Mouse (Mus musculus) bone marrow macrophage, adult 2 months (primary cell): ENCODE measurements around the gene Stk32b.

Experiments
- CTCF ChIP-seq: IDR thresholded peaks from 2 replicates; pipeline ENCODE4 v1.5.1; 2012; ENCODE audit warnings: low read depth, mild to moderate bottlenecking, low read length, moderate library complexity
- POLR2A ChIP-seq: IDR thresholded peaks from 2 replicates; pipeline ENCODE4 v1.6.1; 2012; ENCODE audit warnings: mild to moderate bottlenecking, low read depth, low read length, borderline replicate concordance

GRCm38 (mm10) chr5:37456590-37456989 lies 260.4 kb downstream of the Stk32b start:
- TF ChIP-seq POLR2A = no peak
- no peak for TF ChIP-seq CTCF
